Mouse (Mus musculus) brain, embryonic 14.5 days (tissue): ENCODE results near the gene Sirt7. TPM values are rescaled to one million over a fixed set of nuclear protein-coding genes. Genes with fewer than 3 reads are reported as not detected.

Experiments
- DNase-seq: peaks from one replicate; pipeline ENCODE4 v3.0.0-alpha.2; 2011; ENCODE audit warnings: low read depth
- CTCF ChIP-seq: fragments of 200-500 bp; IDR thresholded peaks from 2 replicates; pipeline ENCODE4 v1.5.1; 2012; ENCODE audit warnings: inconsistent platforms, mild to moderate bottlenecking, moderate library complexity, borderline replicate concordance; ENCODE audit not compliant: insufficient read depth, insufficient read length; ENCODE audit errors: extremely low read depth
- POLR2A ChIP-seq: fragments of 200-500 bp; IDR thresholded peaks from 2 replicates; pipeline ENCODE4 v1.6.1; 2012; ENCODE audit warnings: mild to moderate bottlenecking, inconsistent platforms, borderline replicate concordance; ENCODE audit not compliant: poor library complexity, insufficient read depth, insufficient read length, severe bottlenecking; ENCODE audit errors: extremely low read depth
- polyA plus RNA-seq: library from polyadenylated mRNA; depleted of rRNA; stranded (reverse); fragments of >200 nt; gene quantifications from 2 replicates; pipeline ENCODE4 v1.2.3, GENCODE M21; 2012

Gene Sirt7
- polyA plus RNA-seq, 1 experiment: 59.4 TPM

GRCm38 (mm10) chr11:120578694-120579243, 46.3 kb downstream of the Sirt7 start:
- TF ChIP-seq CTCF (no peak), POLR2A (no peak)
- no peak for DNase-seq

- no peak for DNase-seq
- TF ChIP-seq CTCF: no peak
- TF ChIP-seq POLR2A: no peak
Measured at GRCm38 (mm10) chr11:120578024-120578693, 46.9 kb downstream of the Sirt7 start.

DNA sequence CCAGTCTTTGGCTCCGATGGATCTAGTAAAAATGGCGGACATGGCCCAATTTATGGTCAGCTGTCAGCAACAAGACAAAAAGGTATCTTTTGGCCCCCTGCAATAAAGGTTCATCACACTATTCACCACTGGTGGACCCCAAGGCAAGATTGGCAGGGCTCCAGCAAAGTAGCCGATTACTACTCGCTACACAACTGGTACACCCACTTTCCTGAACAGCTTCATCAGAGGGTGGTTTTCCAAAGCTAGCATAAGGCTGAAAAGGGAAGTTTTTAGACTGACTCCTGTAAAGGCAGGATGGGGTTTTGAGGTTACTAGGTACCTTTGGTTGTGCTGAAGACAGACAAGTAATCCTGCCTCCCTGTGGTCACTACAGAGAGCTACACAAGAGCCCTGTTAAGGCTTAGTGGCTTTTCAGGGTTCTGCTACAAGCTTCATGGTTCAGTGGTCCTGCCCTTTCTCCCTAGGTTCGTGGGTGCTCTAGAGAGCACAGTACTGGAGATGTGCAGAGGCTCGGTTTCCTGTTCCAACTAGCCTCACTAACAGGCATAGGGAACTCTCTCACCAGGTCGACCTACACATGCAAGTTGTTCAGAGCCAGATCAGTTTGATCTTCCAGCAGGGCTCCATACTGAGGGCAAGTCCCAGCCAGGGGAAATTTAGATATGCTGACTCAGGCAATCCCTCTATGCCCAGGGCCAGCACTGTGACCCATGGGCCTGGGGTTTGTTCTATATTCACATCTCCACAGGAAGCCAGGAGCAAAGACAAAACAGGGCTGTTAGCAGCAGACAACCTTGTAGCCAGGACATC, 47.6 kb downstream of the Sirt7 start:
- peak; percentile 35 for DNase-seq

GRCm38 (mm10) chr11:120576365-120576981, 48.6 kb downstream of the Sirt7 start:
- TF ChIP-seq CTCF (no peak), POLR2A (no peak)
- no peak for DNase-seq

More for the DNA sequence above, 47.6 kb downstream of the Sirt7 start:
- TF ChIP-seq POLR2A: no peak
- TF ChIP-seq CTCF: peak; percentile 37; the same call in 1 of the 2 replicates

DNA sequence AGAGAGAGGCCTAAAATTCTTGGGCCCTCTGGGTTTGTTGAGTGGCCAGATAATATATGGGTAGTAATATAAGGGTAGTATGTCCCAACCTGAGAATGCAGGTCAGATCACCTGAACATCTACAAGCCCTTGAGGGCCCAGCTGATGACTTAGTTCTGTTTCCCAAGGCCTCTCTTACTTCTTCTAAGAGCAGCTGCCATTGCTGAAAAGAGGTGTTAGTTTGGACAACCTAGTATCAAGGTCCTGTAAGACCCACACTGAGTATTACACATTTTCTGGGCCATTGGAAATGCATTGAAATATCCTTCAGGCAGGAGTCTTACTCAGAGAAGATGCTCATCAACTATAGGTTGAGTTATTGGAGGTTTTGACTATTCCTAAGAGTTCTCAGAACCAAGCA, 49.1 kb downstream of the Sirt7 start:
- TF ChIP-seq POLR2A: no peak
- TF ChIP-seq CTCF: no peak
- no peak for DNase-seq

DNA sequence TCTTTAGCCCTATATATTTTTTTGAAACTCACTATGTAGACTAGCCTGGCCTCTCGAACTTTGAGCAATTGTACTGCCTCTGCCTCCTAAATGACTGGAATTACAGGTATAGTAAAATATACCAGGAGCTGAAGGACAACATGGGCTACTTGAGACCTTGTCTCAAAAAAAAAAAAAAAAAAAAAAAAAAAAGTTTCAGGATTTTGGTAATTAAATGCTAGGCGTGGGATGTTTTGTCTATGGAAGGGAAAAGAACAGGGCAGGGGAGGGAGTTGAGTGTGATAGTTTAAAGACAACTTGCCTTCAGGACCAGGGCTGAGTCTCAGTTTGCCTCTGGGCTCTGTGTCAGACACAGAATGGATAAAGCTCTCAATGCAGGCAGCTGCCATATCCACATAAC, 50.0 kb downstream of the Sirt7 start:
- no peak for DNase-seq
- TF ChIP-seq CTCF (no peak), POLR2A (no peak)

GRCm38 (mm10) chr11:120574278-120574600, 50.8 kb downstream of the Sirt7 start:
- no peak for DNase-seq
- TF ChIP-seq POLR2A: no peak
- no peak for TF ChIP-seq CTCF

DNA sequence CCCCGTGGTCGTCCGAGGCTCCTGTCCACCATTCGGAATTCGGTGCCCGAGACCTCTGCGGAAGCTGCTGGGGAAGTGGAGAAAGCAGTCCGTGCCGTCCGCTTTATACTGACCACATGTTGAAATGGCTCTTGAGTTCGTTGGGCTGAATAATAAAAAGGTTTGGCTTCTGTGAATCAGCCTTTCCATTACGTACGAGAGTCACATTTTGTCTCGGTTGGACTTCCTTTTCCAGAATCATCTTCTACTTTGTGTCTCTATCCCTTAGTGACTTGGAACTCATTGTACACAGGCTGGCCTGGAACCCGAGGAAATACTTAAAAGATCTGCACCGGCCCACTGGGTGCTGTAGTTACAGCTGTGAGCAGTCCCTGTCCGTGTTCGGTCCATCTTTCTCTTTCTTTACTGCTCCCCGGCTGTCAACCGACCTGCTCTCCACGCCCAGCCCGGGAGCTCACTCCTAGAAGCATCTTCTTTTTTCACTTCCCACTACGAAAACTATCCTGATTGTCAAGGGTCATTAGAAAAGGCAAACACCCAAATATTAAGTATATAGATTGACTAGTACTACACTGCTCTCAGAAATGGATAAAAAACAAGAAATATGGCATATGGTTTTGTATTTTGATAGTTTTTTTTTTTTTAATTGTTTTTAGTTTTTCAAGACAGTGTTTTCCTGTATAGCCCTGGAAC, 51.3 kb downstream of the Sirt7 start:
- TF ChIP-seq POLR2A (no peak), CTCF (no peak)
- DNase-seq: no peak

- TF ChIP-seq CTCF (no peak), POLR2A (peak; percentile 93)
- peak; percentile 100 for DNase-seq
Measured at GRCm38 (mm10) chr11:120572752-120573584, 52.1 kb downstream of the Sirt7 start, which contains the start of gene P4hb. Gene P4hb (minus strand): TSS chr11:120573253.

- TF ChIP-seq POLR2A (no peak), CTCF (no peak)
- no peak for DNase-seq
Measured at GRCm38 (mm10) chr11:120572417-120572751, 52.7 kb downstream of the Sirt7 start.
